Mouse (Mus musculus) spleen, postnatal 4 days (tissue): ENCODE results near the gene Cd5.
A peak's percentile ranks its signal among the peaks of the same experiment; 100 is the strongest.

ENCODE experiments used
- DNase-seq, 2 experiments: peaks; one replicate each; pipeline ENCODE4 v3.0.0; 2022; ENCODE audit warnings: low spot score in 2 of 2

The Cd5 gene

DNA sequence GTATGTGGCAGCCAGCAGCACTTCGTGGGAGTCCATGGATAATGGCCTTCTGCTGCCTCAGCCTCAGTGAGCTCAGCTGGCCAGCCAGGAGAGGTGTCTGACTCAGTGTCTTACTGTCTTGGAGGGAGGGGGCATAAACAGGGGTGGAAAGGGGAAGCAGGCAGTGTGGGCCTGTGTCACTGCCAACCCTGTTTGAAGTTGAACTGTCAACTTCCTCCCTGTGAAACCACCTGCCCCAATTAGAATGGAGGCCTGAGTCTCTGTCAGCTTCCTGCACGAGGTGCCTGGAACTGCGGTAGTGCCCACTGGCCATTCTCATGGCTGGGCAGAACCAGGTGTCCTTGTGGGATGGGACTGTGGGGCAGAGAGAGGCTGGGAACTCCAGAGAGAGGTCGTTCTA is at the start of gene Cd5:
Gene Cd5, minus strand, starts transcription at position 192 of the 400 bp plus-strand sequence.
- DNase-seq: peak; percentile 58 to 73

- DNase-seq: no peak
These were observed 49.4 kb upstream of the Cd5 start for GRCm38 (mm10) chr19:10788242-10788641.

GRCm38 (mm10) chr19:10787406-10787805 is 48.6 kb upstream of the Cd5 start:
- DNase-seq: no peak

DNA sequence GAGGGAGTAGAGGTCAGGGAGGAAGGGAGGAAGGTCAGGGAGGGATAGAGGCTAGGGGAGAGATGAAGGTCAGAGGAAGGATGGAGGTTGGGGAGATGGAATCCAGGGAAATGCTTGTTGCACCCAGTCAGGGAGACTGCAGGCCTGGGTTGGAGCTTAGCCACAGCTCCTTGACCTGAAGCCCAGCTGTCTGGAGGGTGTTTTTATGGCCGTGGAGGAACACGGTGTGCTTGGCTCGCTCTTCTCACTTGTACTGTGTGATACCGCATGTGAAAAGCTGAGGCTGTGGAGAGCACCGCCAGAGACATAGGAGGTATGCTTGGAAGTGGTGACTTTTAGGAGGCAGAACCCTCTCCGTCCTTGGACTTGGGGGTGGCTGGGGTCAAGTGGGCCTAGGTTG is 48.0 kb upstream of the Cd5 start:
- DNase-seq: no peak

DNA sequence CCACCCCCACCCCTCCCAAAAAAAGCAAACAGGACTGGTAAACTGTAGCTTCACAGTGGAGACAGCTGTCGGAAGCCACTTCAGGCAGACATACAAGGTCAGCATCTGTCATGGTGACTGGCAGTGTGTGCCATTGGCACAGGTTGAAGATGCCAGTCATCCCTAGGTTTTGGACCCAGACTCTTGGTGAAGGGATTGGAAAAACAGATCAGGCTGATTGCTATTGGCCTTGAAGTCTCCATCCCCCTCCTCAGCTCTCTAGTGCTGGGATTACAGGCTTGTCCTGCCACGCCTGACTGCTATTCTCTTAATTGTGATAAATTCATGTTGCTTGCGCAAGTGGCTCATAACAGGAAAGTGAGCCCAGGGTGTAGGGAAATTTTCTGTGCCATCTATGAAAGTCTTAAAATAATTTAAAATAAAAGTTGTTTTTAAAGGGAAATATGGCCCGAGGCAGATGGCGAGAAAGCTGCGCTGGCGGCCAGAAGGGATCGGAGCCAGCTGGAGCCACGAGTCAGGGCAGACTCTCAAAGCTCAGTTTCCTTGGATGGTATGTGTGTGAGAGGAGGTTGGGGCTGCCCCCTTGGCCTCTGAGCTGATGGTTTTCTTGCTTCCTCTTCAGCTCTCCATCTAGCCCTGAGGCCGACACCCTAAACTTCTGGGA is 46.1 kb upstream of the Cd5 start:
- no peak for DNase-seq

DNA sequence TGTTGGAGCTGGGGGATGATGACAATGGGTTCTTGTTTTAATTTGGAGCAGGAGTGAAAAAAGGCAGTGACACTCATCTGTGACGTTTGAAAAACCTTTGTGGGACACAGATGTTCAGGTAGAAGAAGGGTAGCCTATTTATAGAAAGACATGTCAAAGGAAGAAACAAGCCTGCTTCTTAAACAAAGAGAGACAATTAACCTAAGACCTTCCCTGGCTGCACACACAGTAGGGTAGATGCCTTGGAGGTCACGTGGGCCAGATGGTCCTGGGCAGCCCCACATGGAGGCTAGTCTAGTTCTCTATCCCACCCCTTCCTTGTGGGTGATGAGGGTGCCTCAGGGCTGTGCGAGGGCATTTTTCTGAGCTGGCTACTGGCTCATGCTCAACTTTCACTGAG is 45.3 kb upstream of the Cd5 start:
- DNase-seq: no peak

- DNase-seq: no peak
These were observed 44.4 kb upstream of the Cd5 start for GRCm38 (mm10) chr19:10783168-10783567.

DNA sequence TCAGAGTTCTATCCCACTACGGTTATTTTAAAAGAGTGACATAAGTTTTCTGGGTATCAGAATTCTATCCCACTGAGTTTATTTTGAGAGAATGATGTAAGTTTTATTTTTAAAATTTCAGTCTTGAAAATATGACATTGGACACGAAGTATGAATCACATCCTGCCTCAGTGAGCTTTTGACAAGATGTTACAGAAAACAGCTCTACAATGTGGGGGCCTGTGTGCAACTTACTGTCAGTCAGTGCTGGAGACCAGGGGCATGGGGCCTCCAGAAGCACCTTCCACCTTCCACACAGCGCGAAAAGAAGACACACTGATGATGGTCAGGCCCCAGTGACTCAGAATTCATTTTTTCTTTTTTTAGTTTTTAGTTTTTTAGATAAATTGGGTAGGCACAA is 42.8 kb upstream of the Cd5 start:
- no peak for DNase-seq

GRCm38 (mm10) chr19:10776906-10777305 is 38.1 kb upstream of the Cd5 start:
- no peak for DNase-seq

DNA sequence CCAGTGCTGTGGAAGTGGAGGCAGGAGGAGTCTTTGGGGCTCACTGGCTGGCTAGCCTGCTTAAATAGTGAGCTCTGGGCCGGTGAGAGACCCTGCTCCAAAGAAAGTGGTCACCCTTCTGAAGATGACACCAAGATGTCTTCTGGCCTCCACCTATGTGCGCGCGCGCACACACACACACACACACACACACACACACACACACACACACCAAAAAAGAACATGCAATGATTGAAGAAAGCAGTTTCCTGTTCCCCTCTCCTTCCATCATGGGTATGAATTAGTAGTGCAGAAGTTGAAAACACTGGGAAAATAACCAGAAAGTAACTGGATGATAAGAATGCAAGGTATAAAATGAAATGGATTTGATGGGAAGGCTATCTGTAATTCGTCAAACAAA is 35.3 kb upstream of the Cd5 start:
- no peak for DNase-seq

DNA sequence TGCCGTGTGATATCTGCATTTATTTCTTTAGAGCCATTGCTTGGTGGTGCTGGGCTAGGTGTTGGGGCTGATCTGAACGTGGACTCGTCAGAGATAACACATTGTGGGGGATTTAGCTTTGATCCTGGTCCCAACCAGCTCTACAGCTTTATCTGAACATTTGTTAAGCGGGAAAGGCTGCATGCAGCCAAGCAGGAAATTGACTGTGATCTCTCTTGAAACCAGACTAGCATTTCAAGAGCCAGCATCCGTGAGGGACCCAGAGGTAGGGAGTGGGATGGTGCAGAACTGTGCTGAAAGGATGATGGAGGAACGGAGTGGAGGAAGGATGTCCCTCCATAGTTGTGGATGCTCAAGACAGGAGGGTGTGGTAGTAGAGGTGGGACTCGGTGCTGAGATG is 34.6 kb upstream of the Cd5 start:
- no peak for DNase-seq

DNA sequence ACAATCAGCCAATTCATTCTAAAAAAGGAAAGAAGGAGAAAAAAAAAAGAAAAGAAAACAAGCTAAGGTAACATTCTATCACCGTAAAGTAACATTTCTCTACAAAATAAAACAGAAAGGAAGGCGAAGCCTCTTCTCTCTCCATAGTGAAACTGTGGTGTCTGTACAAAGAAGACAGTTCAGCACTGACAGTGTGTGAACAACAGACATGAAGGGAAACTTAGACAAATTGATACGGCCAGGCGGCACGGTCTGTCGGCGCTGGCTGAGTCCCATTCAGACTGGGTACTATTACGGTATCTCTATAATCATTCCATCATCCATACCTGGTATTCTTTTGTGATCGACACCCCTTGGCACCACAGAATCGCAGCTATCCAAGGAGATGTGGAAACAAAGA is 34.1 kb upstream of the Cd5 start:
- DNase-seq: no peak

DNA sequence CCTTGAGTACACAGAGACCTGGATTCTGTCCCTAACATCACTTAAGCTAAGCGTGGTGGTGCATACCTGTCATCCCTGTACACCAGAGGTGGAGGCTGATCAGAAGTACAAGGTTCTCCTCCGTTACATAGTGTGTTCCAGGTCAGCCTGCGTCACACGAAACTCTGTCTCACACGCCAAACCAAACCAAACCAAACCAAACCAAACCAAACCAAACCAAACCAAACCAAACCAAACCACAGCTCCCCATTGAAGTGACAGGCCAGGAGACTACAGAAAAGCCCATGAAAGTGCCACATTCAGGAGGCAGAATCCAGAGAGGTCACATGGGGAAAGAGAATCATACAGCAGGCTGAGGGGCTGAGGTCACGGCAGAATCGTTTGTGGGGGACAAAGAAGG is 33.2 kb upstream of the Cd5 start:
- no peak for DNase-seq

DNA sequence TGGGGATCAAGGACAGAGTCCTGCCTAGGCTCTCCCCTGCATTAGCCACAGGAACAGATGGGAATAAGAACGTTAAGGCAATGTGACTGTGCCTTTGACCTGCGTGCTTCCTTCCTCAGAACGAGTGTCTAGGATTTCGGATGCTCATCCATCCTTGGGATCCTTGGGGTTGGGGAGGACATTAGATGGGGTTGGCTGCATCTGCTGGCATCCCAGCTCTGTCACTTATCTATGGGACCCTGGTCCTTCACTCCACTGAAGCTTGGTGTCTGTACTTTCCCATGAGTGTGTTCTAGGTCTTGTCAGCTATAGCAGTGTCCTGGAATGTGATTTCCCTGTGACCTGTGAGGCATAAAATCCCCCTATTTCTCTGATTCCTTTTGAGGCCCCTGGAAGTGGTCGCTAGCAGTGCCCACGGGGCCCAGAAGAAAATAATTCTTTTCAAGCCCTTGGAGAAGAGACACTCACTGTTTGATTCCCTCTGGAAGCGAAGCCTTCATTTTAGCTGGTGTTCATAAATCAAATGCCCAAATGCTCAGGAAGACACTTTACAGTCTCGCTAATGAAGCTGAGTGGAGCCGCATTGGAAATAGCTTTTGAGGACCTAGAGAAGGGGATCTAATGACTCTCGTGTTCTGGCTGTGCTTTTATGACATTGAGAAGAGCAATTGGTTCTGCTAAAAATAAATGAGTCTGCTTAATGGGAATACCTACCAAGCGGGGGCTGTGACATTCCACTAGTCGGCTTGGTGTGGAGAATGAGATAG is 30.8 kb upstream of the Cd5 start:
- no peak for DNase-seq

GRCm38 (mm10) chr19:10768694-10769428 is 30.1 kb upstream of the Cd5 start:
- no peak for DNase-seq

DNA sequence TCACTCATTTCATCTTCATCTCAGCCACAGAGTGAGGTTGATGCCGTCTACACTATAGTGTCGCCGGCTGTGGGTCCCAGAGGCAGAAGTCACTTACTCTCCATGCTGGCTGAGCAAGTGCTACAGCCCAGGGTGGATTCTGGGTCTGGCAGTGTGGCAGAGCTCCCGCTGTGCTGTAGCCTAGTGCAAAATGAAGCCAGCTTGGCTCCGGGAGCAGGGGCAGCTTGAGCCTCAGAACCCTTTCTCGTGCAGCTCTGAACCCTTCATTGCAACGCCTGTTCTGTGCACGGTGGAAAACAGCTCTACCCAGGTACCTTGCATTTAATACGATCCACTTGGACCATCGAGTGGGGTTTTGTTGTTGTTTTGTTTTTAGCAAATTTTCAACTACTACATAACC is 28.8 kb upstream of the Cd5 start:
- DNase-seq: no peak

DNA sequence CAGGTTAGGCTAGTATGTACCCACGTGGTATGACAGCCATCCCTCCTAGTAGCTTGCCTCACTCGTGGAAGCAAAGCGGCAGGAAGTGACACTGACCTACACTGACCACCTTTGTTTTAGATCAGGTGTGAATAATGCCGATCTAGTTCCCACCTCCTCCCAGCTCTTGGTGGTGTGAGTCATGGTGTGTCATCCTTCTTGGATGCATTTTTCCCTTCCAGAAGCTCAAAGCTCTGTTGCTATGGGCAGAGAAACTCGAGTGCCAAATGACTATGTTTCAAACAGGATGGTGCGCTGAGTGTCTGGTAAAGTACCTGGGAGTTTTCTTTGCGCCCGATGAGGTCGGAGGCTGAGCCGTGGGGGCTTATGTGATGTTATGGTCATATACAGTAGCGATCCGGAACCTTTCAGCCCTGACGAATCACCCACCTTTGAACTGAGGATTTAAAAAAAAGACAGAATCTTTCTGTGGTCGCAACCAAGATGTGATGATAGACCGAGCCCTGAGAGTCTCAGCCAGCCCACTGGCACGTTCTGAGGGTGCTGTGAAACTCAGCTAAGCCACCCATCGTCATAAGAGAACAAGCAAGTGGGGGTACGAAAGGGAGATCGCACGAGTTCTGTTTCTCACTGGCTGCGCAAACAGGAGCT is 24.7 kb upstream of the Cd5 start:
- no peak for DNase-seq

GRCm38 (mm10) chr19:10762468-10762867 is 23.7 kb upstream of the Cd5 start:
- DNase-seq: no peak

- DNase-seq: no peak
These were observed 23.1 kb upstream of the Cd5 start for GRCm38 (mm10) chr19:10761794-10762415.

GRCm38 (mm10) chr19:10759983-10760831 is 21.4 kb upstream of the Cd5 start:
- DNase-seq: no peak

GRCm38 (mm10) chr19:10759525-10759924 is 20.7 kb upstream of the Cd5 start:
- no peak for DNase-seq
